Mouse (Mus musculus) MEL (cell line): ENCODE data around the gene Sema3a. TPM values are rescaled to one million over a fixed set of nuclear protein-coding genes. Genes with fewer than 3 reads are reported as not detected.

Experiments used
- DNase-seq: peaks from one replicate; pipeline ENCODE4 v3.0.0; 2011; ENCODE audit warnings: low read depth, low spot score
- H3K27ac ChIP-seq: 2 replicates; pipeline ENCODE4 v1.5.1; 2012; ENCODE audit warnings: low read depth, mild to moderate bottlenecking, control low read depth, low read length, moderate library complexity; ENCODE audit not compliant: control insufficient read depth
- H3K27me3 ChIP-seq, 2 experiments: fragments of 150-350 bp in 1 of 2; sonication (generic) in 1 of 2; 2 replicates each; pipeline ENCODE4 v1.6.1; 2012; ENCODE audit warnings: low read length in 2 of 2, mild to moderate bottlenecking in 2 of 2, improper control_type of control experiment in 1 of 2, moderate library complexity in 1 of 2; ENCODE audit not compliant: insufficient read depth in 2 of 2, control insufficient read depth in 1 of 2
- H3K36me3 ChIP-seq, 2 experiments: 2 replicates each; pipeline ENCODE4 v1.6.1; 2012 to 2014; ENCODE audit warnings: low read length in 2 of 2, improper control_type of control experiment in 1 of 2, inconsistent platforms in 1 of 2, mild to moderate bottlenecking in 1 of 2; ENCODE audit not compliant: insufficient read depth in 2 of 2, control insufficient read depth in 1 of 2
- H3K4me1 ChIP-seq, 2 experiments: fragments of 150-350 bp in 1 of 2; sonication (generic) in 1 of 2; 2 replicates each; pipeline ENCODE4 v1.6.1; 2012; ENCODE audit warnings: low read length in 2 of 2, improper control_type of control experiment in 1 of 2, mild to moderate bottlenecking in 1 of 2; ENCODE audit not compliant: insufficient read depth in 2 of 2, control insufficient read depth in 1 of 2
- H3K4me3 ChIP-seq, 2 experiments: fragments of 150-350 bp in 1 of 2; sonication (generic) in 1 of 2; 2 replicates each; pipeline ENCODE4 v1.5.1; 2012; ENCODE audit warnings: low read depth in 2 of 2, low read length in 2 of 2, mild to moderate bottlenecking in 2 of 2, moderate library complexity in 2 of 2, control low read depth in 1 of 2, improper control_type of control experiment in 1 of 2; ENCODE audit not compliant: control insufficient read depth in 1 of 2, insufficient read depth in 1 of 2
- H3K79me2 ChIP-seq: 2 replicates; pipeline ENCODE4 v1.6.1; 2012; ENCODE audit warnings: mild to moderate bottlenecking, low read length, moderate library complexity; ENCODE audit not compliant: control insufficient read depth, poor library complexity, insufficient read depth
- H3K9ac ChIP-seq: 2 replicates; pipeline ENCODE4 v1.6.1; 2012; ENCODE audit warnings: low read depth, mild to moderate bottlenecking, control low read depth, low read length, moderate library complexity; ENCODE audit not compliant: control insufficient read depth, poor library complexity, severe bottlenecking
- H3K9me3 ChIP-seq: fragments of 150-350 bp; sonication (generic); replicated peaks from 2 replicates; pipeline ENCODE4 v1.6.1; 2012; ENCODE audit warnings: mild to moderate bottlenecking, low read length, improper control_type of control experiment, moderate library complexity; ENCODE audit not compliant: insufficient read depth
- CHD1 ChIP-seq: IDR thresholded peaks from 2 replicates; pipeline ENCODE4 v1.6.1; 2012; ENCODE audit warnings: low read depth, mild to moderate bottlenecking, inconsistent platforms, low read length, improper control_type of control experiment
- CHD2 ChIP-seq: IDR thresholded peaks from 2 replicates; pipeline ENCODE4 v1.6.1; 2011; ENCODE audit warnings: low read length, improper control_type of control experiment
- CTCF ChIP-seq, 3 experiments: IDR thresholded peaks in 2 of 3; conservative IDR thresholded peaks in 1 of 3; 2 replicates each; pipeline ENCODE4 v1.5.1; 2011 to 2012; ENCODE audit warnings: low read length in 3 of 3, low read depth in 2 of 3, mild to moderate bottlenecking in 2 of 3, improper control_type of control experiment in 1 of 3, inconsistent platforms in 1 of 3, mixed read lengths in 1 of 3, moderate library complexity in 1 of 3; ENCODE audit not compliant: control insufficient read depth in 1 of 3, insufficient read depth in 1 of 3, poor library complexity in 1 of 3, severe bottlenecking in 1 of 3
- ELF1 ChIP-seq: IDR thresholded peaks from 2 replicates; pipeline ENCODE4 v1.6.1; 2014; ENCODE audit warnings: low read depth, mild to moderate bottlenecking, inconsistent platforms, low read length, improper control_type of control experiment, moderate library complexity
- EP300 ChIP-seq, 2 experiments: IDR thresholded peaks; 2 replicates each; pipeline ENCODE4 v1.6.1; 2011; ENCODE audit warnings: improper control_type of control experiment in 2 of 2, low read length in 2 of 2, low read depth in 1 of 2, mild to moderate bottlenecking in 1 of 2
- GATA1 ChIP-seq: IDR thresholded peaks from 2 replicates; pipeline ENCODE4 v1.6.1; 2011; ENCODE audit warnings: low read depth, low read length, improper control_type of control experiment
- HCFC1 ChIP-seq: IDR thresholded peaks from 2 replicates; pipeline ENCODE4 v1.6.1; 2012; ENCODE audit warnings: low read depth, mild to moderate bottlenecking, inconsistent platforms, low read length, improper control_type of control experiment, moderate library complexity
- MAZ ChIP-seq: IDR thresholded peaks from 2 replicates; pipeline ENCODE4 v1.6.1; 2012; ENCODE audit warnings: low read depth, mild to moderate bottlenecking, inconsistent platforms, low read length, improper control_type of control experiment
- MEF2A ChIP-seq: IDR thresholded peaks from 2 replicates; pipeline ENCODE4 v1.6.1; 2014; ENCODE audit warnings: low read depth, mild to moderate bottlenecking, inconsistent platforms, low read length, improper control_type of control experiment; ENCODE audit not compliant: poor library complexity, insufficient replicate concordance, severe bottlenecking; ENCODE audit errors: extremely low read depth
- MYC ChIP-seq: IDR thresholded peaks from 2 replicates; pipeline ENCODE4 v1.6.1; 2011; ENCODE audit warnings: low read depth, mild to moderate bottlenecking, low read length, improper control_type of control experiment, moderate library complexity
- POLR2AphosphoS2 ChIP-seq: IDR thresholded peaks from 2 replicates; pipeline ENCODE4 v1.6.1; 2011; ENCODE audit warnings: low read length, improper control_type of control experiment
- POLR2AphosphoS5 ChIP-seq: IDR thresholded peaks from 2 replicates; pipeline ENCODE4 v1.6.1; 2012; ENCODE audit warnings: low read depth, borderline replicate concordance, mild to moderate bottlenecking, inconsistent platforms, low read length, moderate library complexity, mixed read lengths
- RAD21 ChIP-seq: IDR thresholded peaks from 2 replicates; pipeline ENCODE4 v1.6.1; 2011; ENCODE audit warnings: mild to moderate bottlenecking, low read depth, low read length, improper control_type of control experiment
- RCOR1 ChIP-seq: IDR thresholded peaks from 2 replicates; pipeline ENCODE4 v1.6.1; 2012; ENCODE audit warnings: low read depth, mild to moderate bottlenecking, inconsistent platforms, low read length, improper control_type of control experiment
- TAL1 ChIP-seq: IDR thresholded peaks from 2 replicates; pipeline ENCODE4 v1.6.1; 2012; ENCODE audit warnings: mild to moderate bottlenecking, inconsistent platforms, low read length, moderate library complexity, mixed read lengths
- TBP ChIP-seq: IDR thresholded peaks from 2 replicates; pipeline ENCODE4 v1.8.0; 2011; ENCODE audit warnings: low read depth, low read length, improper control_type of control experiment
- USF1 ChIP-seq: IDR thresholded peaks from 2 replicates; pipeline ENCODE4 v1.6.1; 2014; ENCODE audit warnings: low read depth, mild to moderate bottlenecking, inconsistent platforms, low read length, improper control_type of control experiment, moderate library complexity
- USF2 ChIP-seq, 2 experiments: IDR thresholded peaks; 2 replicates each; pipeline ENCODE4 v1.6.1; 2011 to 2012; ENCODE audit warnings: improper control_type of control experiment in 2 of 2, low read length in 2 of 2, borderline replicate concordance in 1 of 2, inconsistent platforms in 1 of 2, low read depth in 1 of 2, mild to moderate bottlenecking in 1 of 2; ENCODE audit not compliant: insufficient read depth in 1 of 2
- ZC3H11A ChIP-seq: IDR thresholded peaks from 2 replicates; pipeline ENCODE4 v1.6.1; 2012; ENCODE audit warnings: low read depth, mild to moderate bottlenecking, inconsistent platforms, low read length, improper control_type of control experiment
- polyA plus RNA-seq, 2 experiments: library from polyadenylated mRNA; stranded (reverse) in 1 of 2; unstranded in 1 of 2; fragments of >175 nt in 1 of 2; fragments of >200 nt in 1 of 2; gene quantifications; 2 replicates each; pipeline versions ENCODE4 v1.2.1 to v1.2.4; 2012; ENCODE audit warnings: low replicate concordance in 2 of 2, low read depth in 1 of 2; ENCODE audit not compliant: insufficient read length in 2 of 2, insufficient read depth in 1 of 2, missing spikeins in 1 of 2
- total RNA-seq: library from RNA; depleted of rRNA; stranded (reverse); fragments of 300-350 nt; gene quantifications from 2 replicates; pipeline ENCODE4 v1.2.3, GENCODE M21; 2012

Sema3a gene
- total and polyA plus RNA-seq, 3 experiments, result not detected

DNA sequence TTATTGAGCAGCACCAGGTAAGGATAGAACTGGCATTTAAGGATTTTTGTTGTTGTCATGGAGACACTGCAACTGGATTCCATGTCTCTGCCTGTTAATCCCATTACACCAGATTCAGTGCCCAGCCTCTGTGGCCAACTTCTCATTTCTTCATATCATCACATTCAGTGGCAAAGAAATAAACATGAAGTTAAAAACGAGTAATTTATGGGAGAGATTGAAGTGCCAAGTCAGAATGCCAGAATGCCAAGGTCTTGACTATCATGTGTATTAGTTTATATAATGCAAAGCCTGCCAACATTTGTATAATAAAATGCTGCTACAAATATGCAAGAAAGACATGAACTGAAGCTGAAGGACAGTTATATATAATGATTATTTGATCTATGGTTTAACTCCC is 131.1 kb downstream of the Sema3a start:
- Histone ChIP-seq H3K27ac (no peak overlapping the region), H3K36me3 (no peaks in the 10 kb centered on the region), H3K4me1 (no peaks in the 10 kb centered on the region), H3K27me3 (no peaks in the 10 kb centered on the region), H3K4me3 (no peak overlapping the region), H3K9ac (no peak overlapping the region), H3K9me3 (no peaks in the 10 kb centered on the region), H3K79me2 (no peaks in the 10 kb centered on the region)
- TF ChIP-seq ZC3H11A (no peak), RCOR1 (no peak), TBP (no peak), RAD21 (no peak), POLR2AphosphoS2 (no peak), POLR2AphosphoS5 (no peak), TAL1 (no peak), CHD2 (no peak), MYC (no peak), CTCF (IDR thresholded peaks at IDR 0.05 in 2 of 3, conservative IDR thresholded peaks at IDR 0.05 in 1 of 3; ENCODE audit: control insufficient read depth in 1 of 3, insufficient read depth in 1 of 3, low read depth in 2 of 3, low read length in 3 of 3, poor library complexity in 1 of 3, severe bottlenecking in 1 of 3) (no peak)
- DNase-seq, result no peak

DNA sequence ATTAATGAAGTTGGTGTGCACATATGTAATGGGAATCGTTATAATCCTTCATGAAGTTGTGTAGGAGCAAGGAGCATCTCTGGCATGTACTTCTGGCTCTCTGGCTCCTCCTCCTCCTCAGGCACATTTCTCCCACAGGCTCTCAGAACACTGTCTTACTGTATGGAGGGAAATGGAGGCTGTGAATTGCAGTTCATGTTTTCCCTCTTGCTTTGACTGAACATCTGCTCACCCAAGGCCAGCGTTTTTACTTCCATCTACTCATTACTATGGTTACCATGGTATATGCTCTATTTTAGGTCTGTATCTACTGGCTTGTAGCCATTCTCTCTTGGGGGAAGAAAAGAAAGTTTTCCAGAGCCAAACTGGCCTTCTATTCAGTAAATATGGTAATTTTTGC is 137.9 kb downstream of the Sema3a start:
- no peaks in the 10 kb centered on the region for H3K27me3 ChIP-seq
- H3K9ac ChIP-seq, result no peak overlapping the region
- no peaks in the 10 kb centered on the region for H3K4me1 ChIP-seq
- no peak for TF ChIP-seq USF1
- no peak for TF ChIP-seq CHD2
- no peak for TF ChIP-seq MAZ
- no peak for TF ChIP-seq MEF2A
- no peak for TF ChIP-seq CHD1
- TF ChIP-seq ELF1, result no peak
- no peak for TF ChIP-seq POLR2AphosphoS5
- TF ChIP-seq USF2 (IDR thresholded peaks at IDR 0.05; ENCODE audit: borderline replicate concordance in 1 of 2, insufficient read depth in 1 of 2, low read depth in 1 of 2, low read length in 2 of 2), result no peak
- no peak for TF ChIP-seq RCOR1
- TF ChIP-seq HCFC1, result no peak
- TF ChIP-seq EP300 (IDR thresholded peaks at IDR 0.05; ENCODE audit: low read depth in 1 of 2, low read length in 2 of 2), result no peak
- no peak for TF ChIP-seq GATA1
- DNase-seq, result no peak
- H3K36me3 ChIP-seq, result peaks cover 0 to 2% of the 10 kb centered on the region in 2 experiments; a peak in 2 of 4 replicates
- no peak overlapping the region for H3K27ac ChIP-seq
- no peak overlapping the region for H3K4me3 ChIP-seq
- no peaks in the 10 kb centered on the region for H3K9me3 ChIP-seq
- H3K79me2 ChIP-seq, result no peaks in the 10 kb centered on the region
